Comparison of ENCODE assay signal across 8 mouse cellular contexts in the genomic region with DNA sequence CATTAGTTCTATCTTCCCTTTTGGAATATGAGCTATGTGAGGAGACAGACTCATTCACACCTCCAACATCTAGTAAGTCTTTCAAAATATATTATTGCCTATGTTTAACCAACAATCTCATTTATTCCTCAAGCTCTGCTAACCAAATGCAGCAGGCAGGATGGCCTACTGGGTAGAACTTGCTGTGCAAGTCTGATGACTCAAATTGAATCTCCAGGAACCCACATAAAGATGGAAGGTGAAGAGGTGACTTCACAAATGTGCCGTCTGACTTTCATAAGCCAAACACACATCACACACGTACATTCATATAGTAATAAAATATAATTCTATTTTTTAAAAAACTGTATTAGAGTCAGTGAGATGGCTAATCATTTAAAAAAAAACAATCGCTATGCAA. TPM values are rescaled to one million over a fixed set of nuclear protein-coding genes. Genes with fewer than 3 reads are reported as not detected.
A peak's percentile ranks its signal among the peaks of the same experiment; 100 is the strongest.
DNase-seq lines count a peak whose midpoint lies in the region; ATAC-seq and TF ChIP-seq lines count a peak whose summit lies in the region.
"Had no signal": no experiment of that assay in that cellular context is flagged by ENCODE, and none has a peak within 500 bp of the region (broad histone marks: within the 10 kb centered on the region; RNA-seq: fewer than 3 reads in every experiment).

No protein-coding gene starts in this region.

- H3K4me3 ChIP-seq in liver, adult 2 months (ENCODE audit: insufficient read depth, low read depth, low read length) = no peak overlapping the region
- no peak overlapping the region for H3K4me3 ChIP-seq in forebrain, embryonic 12.5 days (replicated peaks)
- H3K4me3 ChIP-seq in limb, embryonic 11.5 days (ENCODE audit: low read depth, low read length) = no peak overlapping the region; the same call in 1 of the 2 replicates
- H3K4me3 ChIP-seq in neural tube, embryonic 15.5 days (replicated peaks) = 0 out of 2 replicates have a peak overlapping the region, but pooled peaks have one; percentile 86

- peak overlapping the region; percentile 82 for H3K4me2 ChIP-seq in forebrain, embryonic 12.5 days
- peak overlapping the region; percentile 87; the same call in 1 of the 2 replicates for H3K4me2 ChIP-seq in limb, embryonic 11.5 days (ENCODE audit: low read depth, severe bottlenecking)
- H3K4me2 ChIP-seq in neural tube, embryonic 15.5 days = peak overlapping the region; percentile 80

- 81% methylated on average over 3 of the region's 3 CpGs for WGBS in liver, adult 2 months
- 81% methylated on average over 3 of the region's 3 CpGs for WGBS in forebrain, embryonic 12.5 days
- 78% methylated on average over 3 of the region's 3 CpGs for WGBS in limb, embryonic 11.5 days
- 73% methylated on average over 3 of the region's 3 CpGs for WGBS in neural tube, embryonic 15.5 days

- no peak for TF ChIP-seq CTCF in liver, adult 2 months (IDR thresholded peaks at IDR 0.05; ENCODE audit: low read depth, low read length)

- no peak overlapping the region; the same call in 1 of the 2 replicates for H3K9ac ChIP-seq in liver, adult 2 months (ENCODE audit: low read depth, low read length)
- H3K9ac ChIP-seq in forebrain, embryonic 12.5 days = no peak overlapping the region
- no peak overlapping the region for H3K9ac ChIP-seq in limb, embryonic 11.5 days (ENCODE audit: low read length)
- peak overlapping the region; percentile 58; the same call in 1 of the 2 replicates for H3K9ac ChIP-seq in neural tube, embryonic 15.5 days (replicated peaks)

- no peaks in the 10 kb centered on the region for H3K27me3 ChIP-seq in liver, adult 2 months (ENCODE audit: control insufficient read depth, insufficient read depth, low read length)
- peaks cover 5% of the 10 kb centered on the region; the same call in 1 of the 2 replicates for H3K27me3 ChIP-seq in forebrain, embryonic 12.5 days
- no peaks in the 10 kb centered on the region for H3K27me3 ChIP-seq in limb, embryonic 11.5 days (ENCODE audit: control insufficient read depth, insufficient read depth, low read length)
- H3K27me3 ChIP-seq in neural tube, embryonic 15.5 days (replicated peaks) = no peaks in the 10 kb centered on the region

- H3K4me1 ChIP-seq in liver, adult 2 months (ENCODE audit: control insufficient read depth, insufficient read depth, low read length) = peaks cover 13% of the 10 kb centered on the region
- peaks cover 11% of the 10 kb centered on the region for H3K4me1 ChIP-seq in forebrain, embryonic 12.5 days
- H3K4me1 ChIP-seq in limb, embryonic 11.5 days (ENCODE audit: control insufficient read depth, insufficient read depth, low read length) = no peaks in the 10 kb centered on the region
- H3K4me1 ChIP-seq in neural tube, embryonic 15.5 days = peaks cover 14% of the 10 kb centered on the region

- no peak for ATAC-seq in forebrain, embryonic 12.5 days (ENCODE audit: low FRiP score)
- no peak for ATAC-seq in limb, embryonic 11.5 days (ENCODE audit: insufficient number of reproducible peaks, low FRiP score, low TSS enrichment, low read depth)
- no peak for ATAC-seq in neural tube, embryonic 15.5 days (ENCODE audit: low FRiP score)

- peaks cover 14% of the 10 kb centered on the region; the same call in 1 of the 2 replicates for H3K36me3 ChIP-seq in liver, adult 2 months (ENCODE audit: control insufficient read depth, insufficient read depth, low read length)
- H3K36me3 ChIP-seq in forebrain, embryonic 12.5 days (replicated peaks) = peaks cover 4% of the 10 kb centered on the region; the same call in 1 of the 2 replicates
- no peaks in the 10 kb centered on the region for H3K36me3 ChIP-seq in limb, embryonic 11.5 days (ENCODE audit: control insufficient read depth, insufficient read depth, low read length)
- no peaks in the 10 kb centered on the region for H3K36me3 ChIP-seq in neural tube, embryonic 15.5 days

- intact Hi-C loops in gastrocnemius, postnatal 36 days (cut with DNase I) = loop anchor here (2.0 kb wide), 1 partner anchor 25 kb away; a partner anchor contains a TSS

- no peak for DNase-seq in liver, adult 2 months (ENCODE audit: extremely low read depth, low read depth, low spot score)
- no peak for DNase-seq in liver
- no peak for DNase-seq in limb, embryonic 11.5 days (ENCODE audit: low spot score)
- DNase-seq in gastrocnemius, postnatal 36 days = no peak
- no peak for DNase-seq in retina, embryonic 14.5 days (ENCODE audit: low spot score)
- DNase-seq: lung, postnatal 36 days had no signal

- peaks cover 23% of the 10 kb centered on the region; the same call in 1 of the 2 replicates for H3K79me2 ChIP-seq in liver, adult 2 months (ENCODE audit: control insufficient read depth, insufficient read depth, low read length)

- no peak for TF ChIP-seq POLR2A in liver, adult 2 months (IDR thresholded peaks at IDR 0.05; ENCODE audit: extremely low read depth, insufficient read depth, low read length)

- peak overlapping the region; percentile 79 for H3K27ac ChIP-seq in liver, adult 2 months (replicated peaks; ENCODE audit: insufficient read depth, low read depth, low read length)
- no peak overlapping the region for H3K27ac ChIP-seq in forebrain, embryonic 12.5 days
- no peak overlapping the region for H3K27ac ChIP-seq in limb, embryonic 11.5 days (replicated peaks; ENCODE audit: low read depth, low read length)
- no peak overlapping the region for H3K27ac ChIP-seq in neural tube, embryonic 15.5 days (replicated peaks)

- no peaks in the 10 kb centered on the region for H3K9me3 ChIP-seq in forebrain, embryonic 12.5 days
- no peaks in the 10 kb centered on the region for H3K9me3 ChIP-seq in limb, embryonic 11.5 days (ENCODE audit: control insufficient read depth, low read length)
- H3K9me3 ChIP-seq in neural tube, embryonic 15.5 days (replicated peaks) = no peaks in the 10 kb centered on the region

RNA-seq across cellular contexts. Expression of a gene that starts 0.9 kb away (rescaled TPM):
- 43.4 and 63.2 TPM in 2 replicates for total RNA-seq in liver, adult 2 months (2014; rRNA removed)
- polyA plus RNA-seq in liver, adult 2 months (2012; rRNA removed) = 6.3 and 7.8 TPM in 2 replicates
- polyA plus RNA-seq in forebrain, embryonic 12.5 days (2016; fragmentation: Nextera tagmentation; extraction: Ambion mirVana) = 31.0 and 31.3 TPM in 2 replicates
- polyA plus RNA-seq in limb, embryonic 11.5 days (2014; fragmentation: Nextera tagmentation; extraction: Ambion mirVana) = 21.2 and 23.7 TPM in 2 replicates
- polyA plus RNA-seq in neural tube, embryonic 15.5 days (2015; fragmentation: Nextera tagmentation; extraction: Ambion mirVana) = 24.4 and 28.4 TPM in 2 replicates
- 10 to 100 TPM; 13.9 to 30.6 TPM for total RNA-seq in gastrocnemius, postnatal 36 days (2021)

RNA-seq across cellular contexts. Expression of a gene that starts 24.4 kb away (rescaled TPM):
- total RNA-seq in liver, adult 2 months (2014; rRNA removed) = 73.8 and 89.0 TPM in 2 replicates
- 11.0 and 13.6 TPM in 2 replicates for polyA plus RNA-seq in liver, adult 2 months (2012; rRNA removed)
- polyA plus RNA-seq in forebrain, embryonic 12.5 days (2016; fragmentation: Nextera tagmentation; extraction: Ambion mirVana) = 376 and 422 TPM in 2 replicates
- polyA plus RNA-seq in limb, embryonic 11.5 days (2014; fragmentation: Nextera tagmentation; extraction: Ambion mirVana) = 362 and 364 TPM in 2 replicates
- 258 and 272 TPM in 2 replicates for polyA plus RNA-seq in neural tube, embryonic 15.5 days (2015; fragmentation: Nextera tagmentation; extraction: Ambion mirVana)
- total RNA-seq in gastrocnemius, postnatal 36 days (2021) = 10 to 100 TPM; 46.0 to 51.8 TPM

RNA-seq across cellular contexts. Expression of a gene that starts 36.3 kb away (rescaled TPM):
- 194 and 259 TPM in 2 replicates for total RNA-seq in liver, adult 2 months (2014; rRNA removed)
- polyA plus RNA-seq in liver, adult 2 months (2012; rRNA removed) = 29.5 and 41.5 TPM in 2 replicates
- polyA plus RNA-seq in forebrain, embryonic 12.5 days (2016; fragmentation: Nextera tagmentation; extraction: Ambion mirVana) = 423 and 430 TPM in 2 replicates
- polyA plus RNA-seq in limb, embryonic 11.5 days (2014; fragmentation: Nextera tagmentation; extraction: Ambion mirVana) = 605 and 608 TPM in 2 replicates
- polyA plus RNA-seq in neural tube, embryonic 15.5 days (2015; fragmentation: Nextera tagmentation; extraction: Ambion mirVana) = 253 and 287 TPM in 2 replicates
- total RNA-seq in gastrocnemius, postnatal 36 days (2021) = 10 to 100 TPM; 77.6 to 87.8 TPM

RNA-seq across cellular contexts. Expression of a gene that starts 36.4 kb away (rescaled TPM):
- total RNA-seq in liver, adult 2 months (2014; rRNA removed) = 262 and 301 TPM in 2 replicates
- polyA plus RNA-seq in liver, adult 2 months (2012; rRNA removed) = 52.3 and 59.2 TPM in 2 replicates
- 398 and 406 TPM in 2 replicates for polyA plus RNA-seq in forebrain, embryonic 12.5 days (2016; fragmentation: Nextera tagmentation; extraction: Ambion mirVana)
- 431 and 461 TPM in 2 replicates for polyA plus RNA-seq in limb, embryonic 11.5 days (2014; fragmentation: Nextera tagmentation; extraction: Ambion mirVana)
- polyA plus RNA-seq in neural tube, embryonic 15.5 days (2015; fragmentation: Nextera tagmentation; extraction: Ambion mirVana) = 280 and 346 TPM in 2 replicates
- 100 to 1,000 TPM; 158 to 177 TPM for total RNA-seq in gastrocnemius, postnatal 36 days (2021)

Comparison
In these comparisons a context has a peak if more than half of its experiments do, and no peak if none do; other contexts are left out.
1. RNA of a gene that starts 24.4 kb away (polyA plus RNA-seq): 376 to 422 TPM in forebrain, embryonic 12.5 days, 362 to 364 TPM in limb, embryonic 11.5 days and 258 to 272 TPM in neural tube, embryonic 15.5 days; 11.0 to 13.6 TPM in liver, adult 2 months; every median in the first group is over 10 times any median in the second.
2. Peak in every context shown above with its lines, with median percentiles within 50 percentile points of each other: H3K4me2 ChIP-seq.